15 mouse cellular contexts compared by ENCODE assay signal in genomic region chr5:30850556-30850925, GRCm38 (mm10). TPM values are rescaled to one million over a fixed set of nuclear protein-coding genes. Genes with fewer than 3 reads are reported as not detected.
DNase-seq lines count a peak whose midpoint lies in the region; ATAC-seq and TF ChIP-seq lines count a peak whose summit lies in the region.
"Had no signal": no experiment of that assay in that cellular context is flagged by ENCODE, and none has a peak within 500 bp of the region (broad histone marks: within the 10 kb centered on the region; RNA-seq: fewer than 3 reads in every experiment).

No protein-coding gene starts in this region.

- TF ChIP-seq POLR2A in bone marrow macrophage, adult 2 months (IDR thresholded peaks at IDR 0.05; ENCODE audit: borderline replicate concordance, low read depth, low read length), result no peak
- TF ChIP-seq POLR2A in myocyte (IDR thresholded peaks at IDR 0.05; ENCODE audit: insufficient read length, low read depth), result no peak

- ATAC-seq in kidney, embryonic 15.5 days (replicated peaks; ENCODE audit: low FRiP score), result no peak; the same call in 1 of the 2 replicates
- no peak for ATAC-seq in erythroblast, adult 5-6 weeks (replicated peaks; ENCODE audit: low FRiP score, poor library complexity, severe bottlenecking)
- ATAC-seq: liver, embryonic 12.5 days had no signal

- H3K4me2 ChIP-seq in kidney, embryonic 15.5 days, result no peak overlapping the region
- peak overlapping the region; percentile 53 for H3K4me2 ChIP-seq in myocyte (ENCODE audit: low read depth)
- H3K4me2 ChIP-seq: heart, embryonic 12.5 days; hindbrain, embryonic 12.5 days; liver, embryonic 12.5 days had no signal

- H3K9me3 ChIP-seq in kidney, embryonic 15.5 days (replicated peaks), result no peaks in the 10 kb centered on the region
- H3K9me3 ChIP-seq: forebrain, embryonic 10.5 days; heart, embryonic 12.5 days; hindbrain, embryonic 12.5 days; liver, embryonic 12.5 days had no signal

- no peaks in the 10 kb centered on the region for H3K79me2 ChIP-seq in myocyte (ENCODE audit: control insufficient read depth, insufficient read depth)

- WGBS in kidney, embryonic 15.5 days, result 64% methylated on average over 2 of the region's 2 CpGs

- peaks cover 30% of the 10 kb centered on the region for H3K4me1 ChIP-seq in kidney, embryonic 15.5 days
- H3K4me1 ChIP-seq in bone marrow macrophage, adult 2 months (ENCODE audit: control insufficient read depth, insufficient read depth, low read length), result peaks cover 37% of the 10 kb centered on the region
- H3K4me1 ChIP-seq: hindbrain, embryonic 12.5 days; liver, embryonic 12.5 days had no signal

- no peak for TF ChIP-seq CTCF in bone marrow macrophage, adult 2 months (IDR thresholded peaks at IDR 0.05; ENCODE audit: low read depth, low read length)

- no peak overlapping the region for H3K4me3 ChIP-seq in kidney, embryonic 15.5 days (replicated peaks)
- no peak overlapping the region for H3K4me3 ChIP-seq in bone marrow macrophage, adult 2 months (ENCODE audit: insufficient read depth, low read length)
- no peak overlapping the region for H3K4me3 ChIP-seq in myocyte
- H3K4me3 ChIP-seq: forebrain, embryonic 10.5 days; heart, embryonic 12.5 days; hindbrain, embryonic 12.5 days; liver, embryonic 12.5 days had no signal

- peak overlapping the region; percentile 78 for H3K27ac ChIP-seq in kidney, embryonic 15.5 days
- H3K27ac ChIP-seq in bone marrow macrophage, adult 2 months (ENCODE audit: insufficient read depth, low read depth, low read length), result peak overlapping the region; percentile 58
- H3K27ac ChIP-seq: forebrain, embryonic 10.5 days; hindbrain, embryonic 12.5 days; liver, embryonic 12.5 days had no signal

- DNase-seq in kidney, adult 9 months, result no peak
- DNase-seq in NIH3T3 (ENCODE audit: low read depth), result peak; percentile 56
- DNase-seq in left cerebral cortex, adult 18-20 months (ENCODE audit: low spot score in 2 of 2), result no peak
- DNase-seq: adrenal gland, postnatal 36 days; gastrocnemius, postnatal 36 days; left cerebral cortex, postnatal 4 days; midbrain, embryonic 14.5 days had no signal

- no peaks in the 10 kb centered on the region for H3K27me3 ChIP-seq in kidney, embryonic 15.5 days
- H3K27me3 ChIP-seq in myocyte (ENCODE audit: control insufficient read depth, insufficient read depth, insufficient read length), result no peaks in the 10 kb centered on the region
- H3K27me3 ChIP-seq: heart, embryonic 12.5 days; hindbrain, embryonic 12.5 days had no signal

- no peak overlapping the region for H3K9ac ChIP-seq in kidney, embryonic 15.5 days
- H3K9ac ChIP-seq: heart, embryonic 12.5 days; hindbrain, embryonic 12.5 days; liver, embryonic 12.5 days had no signal

- no peak overlapping the region for H3ac ChIP-seq in myocyte (ENCODE audit: control insufficient read depth, insufficient read length)

- no peaks in the 10 kb centered on the region for H3K36me3 ChIP-seq in kidney, embryonic 15.5 days
- H3K36me3 ChIP-seq in myocyte (ENCODE audit: control insufficient read depth, insufficient read depth), result no peaks in the 10 kb centered on the region
- H3K36me3 ChIP-seq: forebrain, embryonic 10.5 days; heart, embryonic 12.5 days; hindbrain, embryonic 12.5 days; liver, embryonic 12.5 days had no signal

TF ChIP-seq in myocyte, 11 proteins besides CTCF, POLR2A, EP300 and RAD21:
- TF ChIP-seq POLR2AphosphoS2 (IDR thresholded peaks at IDR 0.05; ENCODE audit: insufficient read length, low read depth), result no peak
TF ChIP-seq in myocyte: peak in this region for 0.

RNA-seq across cellular contexts. Expression of gene Tmem214, which starts 17.3 kb away (rescaled TPM):
- polyA plus RNA-seq in kidney, embryonic 15.5 days (2015; fragmentation: Nextera tagmentation; extraction: Ambion mirVana), result 82.4 and 93.2 TPM in 2 replicates
- polyA plus RNA-seq in bone marrow macrophage, adult 2 months (2012; ENCODE audit: insufficient read depth, insufficient read length, missing spikeins), result 43.0 and 57.9 TPM in 2 replicates
- polyA plus RNA-seq in myocyte (2012; fragmentation: generic; extraction: Trizol), result 52.8 TPM
- 6.5 and 9.6 TPM in 2 replicates for total RNA-seq in erythroblast, adult 5-6 weeks (2015; ENCODE audit: low replicate concordance)
- total RNA-seq in erythroblast, adult 5-6 weeks (2017; ENCODE audit: low replicate concordance), result 4.7 and 7.0 TPM in 2 replicates
- total RNA-seq in left cerebral cortex, adult 18-20 months (2021), result 10 to 100 TPM; 63.7 to 68.0 TPM

RNA-seq across cellular contexts. Expression of gene Mapre3, which starts 36.1 kb away (rescaled TPM):
- polyA plus RNA-seq in kidney, embryonic 15.5 days (2015; fragmentation: Nextera tagmentation; extraction: Ambion mirVana), result 22.4 and 23.6 TPM in 2 replicates
- 22.6 and 27.8 TPM in 2 replicates for polyA plus RNA-seq in bone marrow macrophage, adult 2 months (2012; ENCODE audit: insufficient read depth, insufficient read length, missing spikeins)
- 58.7 TPM for polyA plus RNA-seq in myocyte (2012; fragmentation: generic; extraction: Trizol)
- 2.1 TPM in 1 of 2 replicates, not detected in the other for total RNA-seq in erythroblast, adult 5-6 weeks (2015; ENCODE audit: low replicate concordance)
- 0.28 and 0.51 TPM in 2 replicates for total RNA-seq in erythroblast, adult 5-6 weeks (2017; ENCODE audit: low replicate concordance)
- 100 to 1,000 TPM; 221 to 228 TPM for total RNA-seq in left cerebral cortex, adult 18-20 months (2021)

RNA-seq across cellular contexts. Expression of gene Agbl5, which starts 38.0 kb away (rescaled TPM):
- polyA plus RNA-seq in kidney, embryonic 15.5 days (2015; fragmentation: Nextera tagmentation; extraction: Ambion mirVana), result 20.6 and 25.9 TPM in 2 replicates
- polyA plus RNA-seq in bone marrow macrophage, adult 2 months (2012; ENCODE audit: insufficient read depth, insufficient read length, missing spikeins), result 5.8 and 6.5 TPM in 2 replicates
- 3.1 TPM for polyA plus RNA-seq in myocyte (2012; fragmentation: generic; extraction: Trizol)
- 4.8 TPM in 1 of 2 replicates, not detected in the other for total RNA-seq in erythroblast, adult 5-6 weeks (2015; ENCODE audit: low replicate concordance)
- total RNA-seq in erythroblast, adult 5-6 weeks (2017; ENCODE audit: low replicate concordance), result 1.9 and 2.0 TPM in 2 replicates
- 10 to 100 TPM; 15.6 to 16.4 TPM for total RNA-seq in left cerebral cortex, adult 18-20 months (2021)

RNA-seq across cellular contexts. Expression of gene Ost4, which starts 57.0 kb away (rescaled TPM):
- polyA plus RNA-seq in kidney, embryonic 15.5 days (2015; fragmentation: Nextera tagmentation; extraction: Ambion mirVana), result 491 and 504 TPM in 2 replicates
- 317 and 358 TPM in 2 replicates for polyA plus RNA-seq in bone marrow macrophage, adult 2 months (2012; ENCODE audit: insufficient read depth, insufficient read length, missing spikeins)
- 262 TPM for polyA plus RNA-seq in myocyte (2012; fragmentation: generic; extraction: Trizol)
- 167 and 176 TPM in 2 replicates for total RNA-seq in erythroblast, adult 5-6 weeks (2015; ENCODE audit: low replicate concordance)
- 63.0 and 140 TPM in 2 replicates for total RNA-seq in erythroblast, adult 5-6 weeks (2017; ENCODE audit: low replicate concordance)
- 100 to 1,000 TPM; 103 to 111 TPM for total RNA-seq in left cerebral cortex, adult 18-20 months (2021)
